Mouse (Mus musculus) lung, adult 2 months (tissue): ENCODE data around the gene Ms4a5. TPM values are rescaled to one million over a fixed set of nuclear protein-coding genes. Genes with fewer than 3 reads are reported as not detected.
"Not testable (repeated sequence)": the region's sequence is repeated elsewhere in the genome, so short reads cannot be mapped to it uniquely, and the experiment has no call there.

ENCODE experiments used
- DNase-seq: peaks from one replicate; pipeline ENCODE4 v3.0.0; 2022
- H3K4me1 ChIP-seq: fragments of 200-500 bp; 2 replicates; pipeline ENCODE4 v1.6.1; 2011; ENCODE audit warnings: low read length; ENCODE audit not compliant: control insufficient read depth, insufficient read depth
- H3K4me3 ChIP-seq: fragments of 200-500 bp; replicated peaks from 2 replicates; pipeline ENCODE3; 2011; ENCODE audit warnings: low read depth, mild to moderate bottlenecking, control low read depth, low read length; ENCODE audit errors: extremely low read depth
- CTCF ChIP-seq: fragments of 200-500 bp; IDR thresholded peaks from 2 replicates; pipeline ENCODE4 v1.5.1; 2011; ENCODE audit warnings: mild to moderate bottlenecking, low read length, control low read depth; ENCODE audit not compliant: insufficient read depth
- POLR2A ChIP-seq: fragments of 200-500 bp; IDR thresholded peaks from 2 replicates; pipeline ENCODE4 v1.6.1; 2011; ENCODE audit warnings: low read depth, mild to moderate bottlenecking, control low read depth, low read length, borderline replicate concordance; ENCODE audit errors: extremely low read depth
- WGBS: fragments of 180-500 bp; shearing (Covaris S2); methylation state at CpG from one replicate; pipeline ENCODE4 v1.1.7; 2018; 5-methylcytosine and 5-hydroxymethylcytosine counted together
- polyA plus RNA-seq: library from polyadenylated mRNA; depleted of rRNA; stranded (reverse); fragments of >200 nt; gene quantifications from 2 replicates; pipeline ENCODE4 v1.2.3, GENCODE M21; 2012

Ms4a5 gene
- polyA plus RNA-seq, 1 experiment, result not detected

DNA sequence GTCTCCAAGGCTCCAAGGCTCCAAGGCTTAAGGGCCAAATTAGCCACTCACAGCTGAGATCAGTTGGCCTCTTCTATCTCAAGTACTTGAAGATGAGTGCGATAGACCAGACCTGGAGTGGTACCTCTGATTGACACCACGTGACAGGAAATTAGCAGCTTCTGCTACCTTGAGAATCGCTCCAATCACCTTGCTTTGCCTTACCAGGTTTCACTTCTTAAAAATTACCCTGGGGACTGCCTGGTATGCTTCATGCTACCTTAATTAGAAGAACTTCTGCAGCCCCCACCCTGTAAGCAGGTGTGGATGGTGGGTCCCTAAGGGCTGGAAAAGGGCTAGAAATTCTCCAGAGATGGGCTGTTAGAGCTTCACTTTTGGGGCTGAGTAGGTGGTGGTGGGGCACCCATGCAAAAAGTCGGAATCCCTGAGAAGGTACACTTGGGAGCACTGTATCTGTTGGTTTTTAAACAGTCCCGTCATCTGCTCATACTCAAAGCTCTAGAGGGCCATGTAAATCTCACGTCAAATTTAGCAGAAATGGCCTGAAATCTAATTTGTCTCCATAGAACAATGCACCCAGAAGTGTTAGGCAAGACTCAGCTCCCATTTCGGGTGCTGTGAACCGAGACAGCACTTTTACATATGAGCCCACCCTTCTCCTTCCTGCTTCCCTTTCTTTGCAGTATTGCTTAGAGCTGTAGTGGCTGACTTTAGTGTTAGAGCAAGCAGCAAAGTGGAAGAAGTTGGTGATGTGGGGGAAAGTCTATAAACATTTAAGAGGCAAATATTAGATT, 17.4 kb downstream of the Ms4a5 start, which contains the start of gene Ms4a1:
Ms4a1 (minus strand) TSS at position 190 of the 794 bp plus-strand sequence.
- H3K4me1 ChIP-seq, result no peaks in the 10 kb centered on the region
- no peak for DNase-seq
- WGBS, result 72% methylated on average over 8 of the region's 8 CpGs
- TF ChIP-seq POLR2A (no peak), CTCF (no peak)
- H3K4me3 ChIP-seq, result peak within 1 kb of the TSS; percentile 34

DNA sequence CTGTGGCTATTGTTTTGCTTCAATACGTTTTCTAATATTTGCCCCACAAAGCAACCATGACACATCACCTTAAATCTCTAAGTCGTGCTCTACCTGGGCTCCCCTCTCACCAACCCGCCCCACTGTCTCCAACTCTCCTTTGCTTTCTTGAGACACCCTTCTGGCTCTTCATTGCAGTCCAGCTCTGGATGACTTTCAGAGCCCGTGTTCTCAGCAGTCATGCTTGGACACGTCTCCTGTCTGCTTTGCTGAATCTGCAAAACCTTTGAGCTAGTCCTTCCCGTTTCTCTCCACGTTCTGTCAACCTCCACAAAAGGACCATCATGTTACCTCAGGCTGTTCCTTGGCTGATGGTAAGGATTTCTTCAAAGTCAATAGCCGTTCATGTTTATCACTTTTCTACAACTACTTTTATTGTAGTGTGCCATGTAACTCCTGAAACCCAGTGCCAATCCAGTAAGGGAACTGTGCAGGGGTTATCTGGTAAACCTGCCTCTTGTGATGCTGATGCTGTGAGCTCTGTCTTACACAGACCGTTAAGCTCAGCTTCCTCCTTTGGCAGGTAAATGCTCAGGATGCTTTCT, 19.0 kb downstream of the Ms4a5 start:
- Histone ChIP-seq H3K4me3 (no peak overlapping the region), H3K4me1 (no peaks in the 10 kb centered on the region)
- no peak for DNase-seq
- no peak for TF ChIP-seq POLR2A
- TF ChIP-seq CTCF, result no peak
- WGBS, result 75% methylated on average over 9 of the region's 9 CpGs

DNA sequence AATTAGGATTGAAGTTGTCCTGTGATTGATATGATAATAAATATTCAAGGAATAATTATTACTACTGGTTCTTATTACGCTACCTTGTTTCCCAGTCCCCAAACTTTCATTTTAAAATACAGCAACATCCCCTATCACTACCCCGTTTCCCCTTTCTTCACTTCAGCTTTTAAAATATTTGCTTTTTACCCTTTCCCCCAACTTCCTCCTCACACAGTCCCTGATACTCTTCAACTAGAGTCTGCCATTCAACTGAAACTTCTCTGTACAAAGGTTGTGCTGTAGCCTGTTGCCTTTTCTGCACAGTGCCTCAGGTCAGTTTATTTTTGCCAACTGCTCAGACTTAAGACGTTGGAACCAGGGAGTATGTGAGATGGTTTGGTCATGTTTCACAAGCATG, 20.1 kb downstream of the Ms4a5 start:
- Histone ChIP-seq H3K4me3 (no peak overlapping the region), H3K4me1 (no peaks in the 10 kb centered on the region)
- WGBS, result 57% methylated on average over 3 of the region's 3 CpGs
- DNase-seq, result no peak
- TF ChIP-seq CTCF, result no peak
- no peak for TF ChIP-seq POLR2A

DNA sequence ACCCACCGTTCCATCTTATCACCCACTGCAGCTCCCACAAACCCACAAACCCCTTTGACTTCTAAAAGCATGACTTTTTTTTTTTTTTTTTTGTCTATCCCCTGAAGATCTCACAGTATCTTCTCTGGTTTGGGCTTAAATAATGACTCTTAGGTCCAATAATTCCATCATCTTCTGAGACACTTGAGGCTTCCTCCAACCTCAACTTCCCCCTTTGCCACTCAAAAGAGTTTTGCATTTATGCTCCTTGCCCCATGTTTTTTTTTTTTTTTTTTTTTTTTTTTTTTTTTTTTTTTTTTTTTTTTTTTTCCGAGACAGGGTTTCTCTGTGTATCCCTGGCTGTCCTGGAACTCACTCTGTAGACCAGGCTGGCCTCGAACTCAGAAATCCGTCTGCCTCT, 20.7 kb downstream of the Ms4a5 start:
- 59% methylated on average over 4 of the region's 4 CpGs for WGBS
- not testable (repeated sequence) for H3K4me1 ChIP-seq, H3K4me3 ChIP-seq, DNase-seq

DNA sequence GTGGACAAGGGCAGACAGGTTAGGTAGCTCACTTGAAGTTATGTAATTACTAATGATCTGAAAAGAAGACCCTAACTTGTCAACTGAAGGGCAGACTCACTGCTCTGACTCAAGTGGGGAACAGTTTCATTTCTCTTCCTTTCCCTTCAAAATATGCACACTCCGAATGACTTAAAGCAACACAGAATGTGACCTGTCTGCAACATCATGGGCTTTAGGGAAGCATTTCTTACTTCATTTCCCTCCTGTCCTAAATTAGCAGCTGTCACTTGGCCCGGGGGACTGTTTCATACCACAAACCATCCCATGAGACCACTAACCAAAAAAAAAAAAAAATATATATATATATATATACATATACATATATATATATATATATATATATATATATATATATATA, 22.2 kb downstream of the Ms4a5 start:
- H3K4me1 ChIP-seq, result no peaks in the 10 kb centered on the region
- whole genome bisulfite sequencing, result 83% methylated on average over 2 of the region's 2 CpGs
- no peak overlapping the region for H3K4me3 ChIP-seq
- no peak for DNase-seq
- TF ChIP-seq POLR2A, result no peak
- no peak for TF ChIP-seq CTCF

DNA sequence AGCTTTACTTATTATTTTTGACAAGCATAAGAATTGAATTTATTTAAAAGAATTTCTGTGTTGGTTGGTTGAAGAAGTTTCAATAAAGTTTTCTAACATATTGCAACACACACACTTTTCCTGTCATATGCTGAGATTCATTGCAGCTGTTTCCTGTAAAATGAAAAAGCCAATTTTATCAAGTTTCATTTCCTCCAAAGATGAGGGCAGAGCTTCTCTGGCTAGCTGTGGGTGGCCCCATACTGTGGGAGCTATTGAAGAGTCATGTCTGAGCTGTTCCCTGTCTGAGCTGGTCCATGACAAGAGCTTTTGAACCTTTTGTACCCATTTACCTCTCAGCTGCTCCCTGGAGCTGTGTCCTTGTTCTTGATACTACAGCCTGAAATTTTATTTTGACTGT, 39.4 kb downstream of the Ms4a5 start:
- Histone ChIP-seq H3K4me1 (no peaks in the 10 kb centered on the region), H3K4me3 (no peak overlapping the region)
- DNase-seq, result no peak
- TF ChIP-seq POLR2A (no peak), CTCF (no peak)

DNA sequence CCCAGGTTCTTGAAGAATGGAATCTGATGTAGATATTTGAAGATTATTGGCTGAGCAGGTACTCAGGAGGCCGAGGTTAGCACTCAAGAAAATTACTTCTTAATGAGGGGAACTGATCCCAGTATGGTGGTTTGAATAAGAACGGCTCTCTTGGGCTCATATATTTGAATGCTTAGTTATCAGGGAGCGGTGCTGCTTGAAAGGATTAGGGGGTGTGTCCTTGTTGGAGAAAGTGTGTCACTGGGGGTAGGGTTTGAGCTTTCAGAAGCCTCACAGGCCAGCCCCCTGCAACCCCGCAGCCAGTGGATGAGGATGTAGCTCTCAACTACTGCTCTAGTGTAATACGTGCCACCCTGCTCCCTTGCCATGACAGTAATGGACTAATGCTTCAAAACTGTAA, 41.1 kb downstream of the Ms4a5 start:
- Histone ChIP-seq H3K4me1 (no peaks in the 10 kb centered on the region), H3K4me3 (no peak overlapping the region)
- no peak for DNase-seq
- WGBS, result 63% methylated on average over 5 of the region's 5 CpGs
- TF ChIP-seq CTCF, result no peak
- TF ChIP-seq POLR2A, result no peak

DNA sequence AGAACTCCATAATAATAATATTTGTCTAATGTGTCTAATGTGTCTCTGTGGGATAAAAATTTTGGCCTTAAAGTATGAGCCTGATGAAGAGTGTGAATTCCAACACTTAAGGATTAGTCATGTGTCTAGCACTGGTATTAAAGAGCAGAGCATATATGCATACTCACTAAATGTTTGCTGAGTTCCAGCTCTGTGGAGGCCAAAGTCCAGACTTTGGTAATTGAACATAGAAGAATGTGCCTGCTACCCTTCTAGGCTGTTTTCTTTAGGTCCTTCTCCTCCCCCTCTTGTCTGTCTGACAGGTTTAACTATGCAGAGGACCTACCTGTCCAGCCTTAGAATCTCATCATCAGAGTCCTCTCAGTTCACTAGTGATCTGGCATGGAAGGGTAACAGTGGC, 47.9 kb downstream of the Ms4a5 start:
- TF ChIP-seq CTCF (no peak), POLR2A (no peak)
- no peak overlapping the region for H3K4me3 ChIP-seq
- no peaks in the 10 kb centered on the region for H3K4me1 ChIP-seq
- DNase-seq, result no peak

DNA sequence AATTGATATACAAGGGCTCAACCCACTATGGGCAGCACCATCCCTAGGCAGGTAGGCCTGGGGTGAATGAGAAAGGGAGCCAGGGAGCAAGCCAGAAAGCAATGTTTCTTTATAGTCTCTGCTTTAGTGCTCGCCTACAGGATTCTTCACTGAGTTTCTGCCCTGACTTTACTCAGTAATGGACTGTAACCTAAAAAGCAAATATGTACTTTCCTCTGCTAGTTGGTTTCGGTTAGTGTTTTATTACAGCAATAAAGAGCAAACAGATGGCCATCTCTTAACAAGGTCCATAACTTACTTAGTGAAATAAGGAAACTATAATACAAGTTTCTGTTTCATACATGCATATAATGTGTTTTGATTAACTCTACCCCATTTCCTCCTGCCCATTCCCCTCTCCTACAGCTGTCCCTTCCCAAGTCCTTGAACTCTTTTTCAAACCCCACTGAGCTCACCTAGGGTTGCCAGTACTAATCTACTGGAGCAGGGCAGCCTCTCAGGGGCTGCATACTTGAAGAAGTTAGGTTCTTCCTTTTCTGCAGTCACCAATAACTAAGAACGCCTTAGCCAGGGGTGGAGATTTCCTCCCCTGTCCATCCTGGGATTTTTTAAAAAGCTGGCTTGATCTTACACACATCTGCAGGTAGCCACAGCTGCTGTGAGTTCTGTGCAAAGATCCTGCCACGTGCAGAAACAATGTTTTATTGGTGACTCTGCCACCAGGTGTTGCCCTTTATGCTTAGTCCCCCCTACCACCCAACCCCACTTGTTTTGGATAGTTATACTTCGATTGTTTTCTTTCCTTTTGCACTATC, 48.5 kb downstream of the Ms4a5 start:
- no peaks in the 10 kb centered on the region for H3K4me1 ChIP-seq
- TF ChIP-seq CTCF (no peak), POLR2A (no peak)
- 53% methylated on average over 5 of the region's 5 CpGs for WGBS
- no peak for DNase-seq
- no peak overlapping the region for H3K4me3 ChIP-seq

DNA sequence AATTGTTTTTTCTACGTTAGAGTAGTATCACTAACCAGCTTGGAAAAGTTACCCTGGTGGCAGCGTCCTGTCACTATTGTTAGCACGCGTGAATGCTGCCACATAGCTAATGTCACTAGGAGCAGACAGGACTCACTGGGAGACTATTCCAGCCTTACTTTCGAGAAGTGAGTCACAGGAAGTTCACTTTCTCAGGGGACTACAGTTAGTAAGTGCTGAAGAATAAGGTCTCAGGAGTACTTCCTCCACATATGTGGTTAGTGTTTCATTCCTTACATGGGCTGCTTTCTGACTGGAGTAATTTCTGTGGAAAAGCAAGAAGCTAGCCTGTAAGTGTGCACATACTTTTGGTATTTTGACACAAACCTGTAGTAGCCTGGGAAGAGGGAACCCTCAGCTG, 49.4 kb downstream of the Ms4a5 start:
- Histone ChIP-seq H3K4me3 (no peak overlapping the region), H3K4me1 (no peaks in the 10 kb centered on the region)
- no peak for DNase-seq
- 66% methylated on average over 5 of the region's 5 CpGs for WGBS
- no peak for TF ChIP-seq POLR2A
- no peak for TF ChIP-seq CTCF
